Mouse (Mus musculus) cerebellum, adult 9-11 months (tissue): ENCODE measurements at regions not wholly inside any gene's neighbourhood (a gene's known extent, or its start where the extent isn't known, plus 50 kb on each side); places are given as distances from the start of the nearest gene placed in this dataset.
"Not testable (repeated sequence)": the region's sequence is repeated elsewhere in the genome, so short reads cannot be mapped to it uniquely, and the experiment has no call there.

Source experiments
- DNase-seq: peaks from one replicate; pipeline ENCODE4 v3.0.0; 2022

DNA sequence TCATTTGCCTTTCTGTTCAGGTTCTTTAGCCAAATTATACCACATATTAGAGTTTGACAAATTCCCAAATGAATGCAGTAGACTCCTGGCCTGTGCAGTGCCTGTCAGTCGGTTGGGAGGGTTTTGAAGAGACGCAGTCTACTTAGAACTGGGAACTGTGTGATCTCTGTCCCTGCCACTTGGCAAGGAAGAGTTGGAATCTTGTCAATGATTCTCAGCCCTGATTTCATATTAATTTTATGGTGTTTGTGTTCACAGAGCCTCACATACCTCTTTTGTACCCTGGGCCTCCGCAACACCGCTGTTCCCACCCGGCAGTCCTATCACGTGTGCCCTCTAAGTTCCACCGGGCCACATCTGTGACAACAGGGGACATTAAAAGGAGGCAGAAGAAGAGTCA lies 149.8 kb upstream of the Ddhd1 start:
- DNase-seq = no peak

DNA sequence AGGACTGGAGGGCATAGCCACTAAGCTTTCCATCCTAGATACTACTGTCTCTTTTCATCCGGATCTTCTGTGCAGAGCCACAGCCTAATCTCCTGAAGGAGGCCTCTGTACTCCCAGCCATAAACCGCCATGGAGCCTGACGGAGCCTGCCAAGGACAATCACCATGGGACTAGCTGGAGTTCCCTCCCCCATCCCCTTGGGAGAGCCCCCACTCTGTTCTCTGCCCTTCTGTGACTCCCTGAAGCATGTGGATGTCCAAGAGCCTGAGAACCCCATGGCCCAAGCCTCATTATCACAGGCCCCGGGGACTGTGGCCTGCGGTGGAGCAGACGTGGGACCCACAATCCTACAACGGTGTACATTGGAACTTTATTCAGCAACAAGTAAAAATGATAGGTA lies 151.5 kb upstream of the Ddhd1 start:
- no peak for DNase-seq

DNA sequence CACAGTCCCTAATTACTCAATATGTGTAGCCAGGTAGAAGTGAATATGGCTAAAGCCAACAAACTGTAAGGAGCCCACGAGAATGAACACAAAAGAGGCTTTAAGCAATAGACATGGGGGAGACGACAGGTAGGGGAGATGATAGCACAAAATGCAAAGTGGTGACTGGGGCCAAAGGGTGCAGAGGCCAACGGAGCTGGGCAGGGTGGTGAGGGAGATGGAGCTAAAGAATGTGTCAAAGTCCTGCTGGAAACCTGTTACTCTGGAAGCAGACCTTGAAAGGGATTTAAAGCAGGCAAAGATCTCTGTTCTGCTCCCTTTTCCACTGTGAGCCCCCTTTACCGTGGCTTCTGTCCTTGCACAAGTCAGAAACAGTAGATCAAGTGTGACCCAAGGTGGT lies 152.2 kb upstream of the Ddhd1 start:
- DNase-seq = no peak

DNA sequence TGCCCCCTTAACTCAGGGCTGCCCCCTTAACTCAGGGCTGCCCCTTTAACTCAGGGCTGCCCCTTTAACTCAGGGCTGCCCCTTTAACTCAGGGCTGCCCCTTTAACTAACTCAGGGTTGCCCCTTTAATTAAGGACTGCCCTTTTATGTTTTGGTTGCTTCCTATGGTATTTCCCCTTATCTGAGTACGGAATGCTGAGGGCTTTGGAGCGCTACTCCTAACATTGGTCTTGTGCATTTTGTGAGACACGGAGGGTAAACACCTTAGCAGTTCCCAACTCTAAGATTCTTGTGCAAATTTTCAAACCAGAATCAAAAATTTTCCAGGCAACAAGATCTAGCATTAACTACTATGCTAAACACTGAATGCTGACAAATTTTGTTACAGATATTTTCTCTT lies 152.7 kb upstream of the Ddhd1 start:
- no peak for DNase-seq

DNA sequence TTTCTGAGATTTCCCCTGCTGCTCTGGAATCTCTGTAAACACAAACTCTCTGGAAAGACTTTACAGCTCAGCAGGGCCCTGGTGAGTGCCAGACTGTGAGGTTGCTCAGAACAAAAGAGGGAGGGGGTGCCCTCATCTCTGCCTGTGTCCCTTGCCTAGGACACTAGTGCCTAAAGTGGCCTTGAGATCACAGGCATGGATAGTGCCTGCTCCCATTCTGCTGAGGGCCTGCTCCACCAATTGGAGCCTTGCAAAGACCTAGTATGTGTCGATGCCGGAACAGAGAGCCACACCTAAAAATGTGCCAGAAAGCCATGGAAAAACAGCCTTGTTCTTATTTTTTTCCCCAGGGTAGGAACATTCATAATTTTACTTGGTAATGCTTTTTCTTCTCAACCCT lies 157.7 kb upstream of the Ddhd1 start:
- DNase-seq = no peak

DNA sequence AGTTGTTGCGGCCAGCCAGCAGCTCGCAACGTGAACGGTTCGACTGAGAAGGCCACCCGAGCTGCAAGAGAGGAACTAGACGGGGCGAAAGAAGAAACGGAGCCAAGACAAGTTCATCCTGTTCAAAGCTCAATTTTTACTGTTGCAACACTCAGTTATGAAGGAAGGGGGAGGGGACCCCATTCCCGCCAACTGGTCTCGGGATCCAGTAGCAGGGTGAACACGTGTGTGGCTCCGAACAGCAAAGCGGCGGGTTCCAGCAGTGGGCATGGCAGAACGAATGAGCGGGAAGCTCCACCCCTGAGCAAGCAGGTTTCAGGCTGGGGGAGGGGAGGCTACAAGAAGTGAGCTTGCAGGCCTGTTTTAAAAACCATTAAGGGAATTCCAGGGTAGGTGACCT lies 158.7 kb upstream of the Ddhd1 start:
- DNase-seq = not testable (repeated sequence)

DNA sequence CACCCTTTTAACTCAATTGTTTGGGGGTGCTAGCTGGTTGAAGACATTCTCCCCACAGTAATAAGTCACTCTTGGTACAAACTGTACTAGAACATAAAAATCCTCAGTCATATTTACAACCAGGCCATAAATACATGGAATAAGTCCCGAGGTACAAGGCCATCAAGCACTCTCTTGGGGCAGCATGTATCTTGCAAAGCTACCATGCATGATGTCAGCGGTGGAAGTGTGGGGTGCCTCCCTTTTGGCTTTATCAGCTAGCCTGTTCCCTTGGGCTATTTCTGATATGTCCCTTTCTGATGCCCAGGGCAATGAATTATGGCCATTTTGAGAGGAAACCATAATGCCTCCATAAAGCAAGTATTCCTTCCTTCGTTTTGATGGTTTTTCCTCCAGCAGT lies 159.8 kb upstream of the Ddhd1 start:
- DNase-seq = no peak

DNA sequence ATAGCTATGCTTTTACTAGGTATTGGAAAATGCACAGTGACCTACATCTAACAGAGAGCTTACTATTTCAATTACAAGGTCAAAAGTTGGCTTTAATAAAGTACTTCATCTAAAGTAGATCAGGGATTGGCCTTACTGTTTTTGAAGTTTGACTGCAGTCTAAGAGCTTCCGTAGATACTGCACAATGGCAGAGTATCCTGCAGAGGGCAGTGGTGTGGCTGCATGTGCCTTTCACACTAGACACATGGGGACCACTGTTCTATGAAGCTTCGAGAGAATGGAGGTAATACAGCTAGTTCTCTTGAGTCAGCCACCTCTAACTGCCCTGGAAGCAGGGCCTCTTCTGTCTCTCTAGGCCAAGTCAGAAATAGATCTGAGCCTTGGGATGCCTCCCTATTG lies 166.7 kb upstream of the Ddhd1 start:
- no peak for DNase-seq

DNA sequence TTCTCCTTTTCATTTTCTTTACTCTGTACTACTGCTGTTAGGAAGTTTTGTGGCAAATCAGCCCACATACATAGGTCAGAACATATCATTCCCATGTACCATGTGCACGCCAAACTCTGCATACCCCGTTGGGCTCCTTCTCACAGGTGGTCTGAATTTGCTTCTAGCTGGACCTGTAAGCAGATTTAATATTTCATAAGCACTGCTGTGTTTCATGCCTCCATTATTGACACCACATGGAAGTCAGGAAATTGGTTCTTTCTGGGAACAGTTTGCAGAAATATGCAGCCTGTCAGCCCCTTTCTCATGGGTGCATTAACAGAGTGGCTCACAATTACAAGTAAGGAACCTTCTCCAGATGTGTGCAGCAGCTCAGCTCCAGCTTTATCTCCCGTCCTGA lies 168.1 kb upstream of the Ddhd1 start:
- no peak for DNase-seq

DNA sequence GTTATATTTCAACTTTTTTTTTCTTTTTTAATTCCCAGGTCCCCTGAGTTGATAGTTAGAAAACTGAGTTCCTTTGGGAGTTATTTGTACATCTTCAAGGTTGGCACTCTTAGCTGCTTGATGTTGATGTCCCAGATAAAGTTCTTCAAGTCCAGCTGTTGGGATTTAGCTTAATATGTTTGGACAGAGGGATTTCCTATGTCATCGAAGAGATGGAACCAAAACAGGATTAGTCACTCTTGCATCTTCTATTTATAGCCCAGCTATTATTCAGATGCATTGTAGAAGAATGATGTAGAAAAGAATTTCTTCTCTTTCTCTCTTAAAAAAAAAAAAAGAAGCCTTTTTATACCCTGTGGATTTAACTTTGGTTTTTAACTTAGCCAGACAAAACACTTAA lies 169.2 kb upstream of the Ddhd1 start:
- DNase-seq = no peak

DNA sequence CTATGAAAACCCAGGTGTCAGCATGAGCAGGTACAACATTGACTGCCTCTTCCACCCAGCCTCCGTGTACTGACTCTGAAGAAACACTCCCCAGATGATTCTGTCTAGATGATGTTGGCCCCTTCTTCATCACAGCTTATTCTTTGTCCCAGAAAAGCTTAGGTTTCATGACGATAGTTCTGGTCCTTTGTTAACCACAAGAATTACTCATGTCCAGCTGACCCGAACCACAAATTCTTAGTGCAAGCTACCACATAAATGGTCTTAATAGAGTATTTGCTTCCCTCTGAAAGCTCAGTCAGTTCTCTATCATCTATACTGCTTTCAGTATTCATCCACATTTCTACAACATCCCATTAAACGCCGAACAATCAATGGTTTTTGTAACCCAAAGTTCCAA lies 172.5 kb upstream of the Ddhd1 start:
- DNase-seq = no peak

DNA sequence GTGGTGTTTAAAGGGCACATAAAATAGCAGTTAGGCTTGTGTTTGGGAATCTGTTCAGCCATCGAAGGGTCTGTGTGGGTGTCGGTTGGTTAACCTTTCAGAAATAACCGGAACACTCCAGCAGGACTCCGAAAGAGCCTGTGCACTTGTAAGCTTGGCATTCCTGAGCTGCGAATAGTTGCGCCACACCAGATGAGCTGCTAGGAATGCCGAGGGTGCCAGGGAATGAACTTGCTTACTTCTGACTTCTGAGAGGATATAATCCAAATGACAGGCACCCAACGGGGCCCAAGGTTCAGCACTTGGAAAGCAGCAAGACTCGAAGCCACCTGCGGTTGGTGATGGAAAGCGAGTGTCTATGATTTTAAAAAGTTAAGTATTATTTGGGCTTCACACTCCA lies 179.1 kb upstream of the Ddhd1 start:
- DNase-seq = no peak

DNA sequence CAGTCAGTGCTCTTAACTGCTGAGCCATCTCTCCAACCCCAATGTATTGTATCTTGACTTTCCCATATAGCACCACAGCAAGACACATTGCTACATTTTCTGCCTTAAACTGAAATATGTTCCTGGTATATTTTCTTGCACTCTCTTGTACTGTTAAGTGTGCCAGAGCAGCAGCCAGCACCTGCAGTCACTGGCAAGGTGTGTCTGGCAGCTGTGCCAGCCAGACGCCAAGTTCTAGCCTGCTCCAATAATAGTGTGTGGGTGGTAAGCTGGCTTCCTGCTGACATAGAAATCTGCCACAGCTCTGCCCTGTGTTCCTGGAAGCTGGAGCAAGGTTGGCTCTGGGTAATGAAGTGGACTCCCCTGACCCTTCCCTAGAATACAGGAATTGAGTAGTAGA lies 185.9 kb upstream of the Ddhd1 start:
- DNase-seq = no peak

DNA sequence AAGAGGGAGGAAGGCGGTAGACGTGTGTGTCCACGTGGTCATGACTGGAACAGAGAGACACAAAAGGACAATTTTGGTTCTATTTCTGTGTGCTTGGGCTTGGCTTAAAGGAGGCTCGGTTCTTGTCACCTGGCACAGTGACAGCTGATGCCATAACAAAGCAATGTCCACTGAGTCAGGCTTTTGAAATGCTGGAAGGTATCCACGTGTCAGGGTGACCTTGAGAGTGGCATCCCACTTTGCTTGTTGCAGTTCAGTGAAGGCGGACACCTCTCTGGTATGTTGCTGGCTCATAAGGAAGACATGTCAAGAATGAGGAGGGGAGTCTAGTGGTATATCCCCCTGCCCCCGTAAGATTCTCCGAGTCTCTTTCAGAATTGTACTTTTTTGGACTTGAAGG lies 192.6 kb upstream of the Ddhd1 start:
- no peak for DNase-seq

DNA sequence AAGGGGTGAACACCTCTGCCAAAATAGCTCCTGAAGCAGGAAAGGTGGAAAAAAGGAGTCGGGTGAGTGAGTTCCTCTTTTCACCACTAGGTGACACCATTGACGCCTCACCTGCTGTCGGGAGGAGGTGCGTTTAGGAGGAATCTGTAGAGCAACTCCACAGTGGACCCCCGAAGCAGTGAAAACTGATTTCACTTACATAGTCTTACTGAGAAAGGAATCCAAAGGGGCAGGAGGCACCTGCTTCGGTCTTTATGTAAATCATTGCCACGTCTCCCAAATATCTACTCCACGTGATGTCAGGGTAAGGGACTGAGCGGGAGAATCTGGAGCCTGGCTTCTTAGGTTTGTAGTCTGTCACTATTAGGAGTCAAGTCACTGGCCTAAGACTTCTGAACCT lies 220.5 kb upstream of the Ddhd1 start:
- DNase-seq = peak; percentile 5

DNA sequence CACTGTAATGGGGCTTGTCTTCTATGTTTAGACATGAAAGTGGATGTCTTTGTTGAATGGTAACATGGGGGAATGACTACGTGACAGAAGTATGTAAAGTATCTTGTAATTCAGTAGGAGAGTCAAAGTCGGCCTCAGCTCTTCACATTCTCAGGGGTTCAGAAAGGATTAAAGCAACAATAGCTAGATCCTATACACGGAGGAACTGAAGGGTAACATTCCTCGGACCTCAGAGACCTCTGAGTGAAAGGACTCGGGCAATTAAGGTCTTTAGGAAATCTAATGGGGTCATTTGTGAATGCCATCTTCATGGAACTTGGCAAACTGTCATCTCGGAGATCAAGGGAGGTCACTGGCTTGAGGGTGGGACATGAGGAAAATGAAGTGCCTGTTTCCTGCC lies 262.8 kb upstream of the Ddhd1 start:
- DNase-seq = no peak

DNA sequence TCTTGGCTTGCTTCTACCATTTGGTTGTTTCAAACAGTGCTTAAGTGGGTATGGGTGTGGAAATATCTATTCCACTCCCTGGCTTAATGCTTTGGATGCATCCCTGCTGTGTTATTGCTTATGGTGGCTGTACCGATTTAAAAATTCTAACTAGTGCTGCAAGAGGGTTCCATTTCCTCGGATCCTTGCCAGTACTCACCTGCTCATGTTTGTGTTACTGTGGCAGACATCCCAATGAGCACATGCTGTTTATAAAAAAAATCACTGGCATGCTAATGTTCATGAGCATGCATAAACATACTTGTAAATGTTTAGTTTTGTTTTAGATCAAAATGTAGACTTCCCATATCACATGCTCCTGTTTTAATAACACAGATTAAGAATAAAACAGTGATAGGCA lies 285.6 kb upstream of the Ddhd1 start:
- DNase-seq = no peak

DNA sequence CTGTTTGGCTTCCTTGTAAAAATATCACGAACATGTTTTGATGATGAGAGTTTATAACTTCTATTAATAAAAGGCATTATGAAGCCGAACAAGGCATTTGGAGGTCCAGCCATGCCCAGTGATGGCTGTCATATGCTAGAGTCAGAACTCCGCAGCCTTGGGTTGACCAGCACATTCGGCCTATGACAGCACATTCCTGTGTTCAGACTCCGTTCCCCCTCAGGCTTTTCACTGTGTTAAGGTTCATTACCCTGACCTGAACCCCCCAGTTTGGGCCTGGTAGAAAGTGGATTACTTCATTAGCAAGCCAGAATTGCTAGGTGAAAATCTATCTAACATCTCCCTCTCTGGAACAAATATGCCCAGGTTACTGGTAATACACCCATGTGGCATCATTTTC lies 286.2 kb upstream of the Ddhd1 start:
- DNase-seq = no peak

DNA sequence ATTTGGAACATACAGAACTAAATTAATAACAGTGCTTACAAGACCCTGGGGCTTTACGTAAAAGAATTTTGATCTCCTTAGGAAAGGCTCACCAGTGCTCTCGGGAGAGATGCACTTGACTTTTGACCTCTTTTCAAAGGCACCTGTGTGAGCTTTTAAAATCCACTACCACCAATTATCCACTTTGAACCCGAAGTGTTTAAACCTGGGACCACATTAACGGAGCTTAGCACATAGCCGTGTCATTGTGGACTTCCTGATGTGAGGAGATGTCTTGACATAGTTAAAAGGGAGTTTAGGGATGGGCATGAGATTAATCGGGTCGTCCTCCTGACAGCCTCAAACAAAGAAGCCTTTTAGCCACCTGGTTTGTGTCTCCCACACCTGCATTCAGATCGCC lies 286.6 kb upstream of the Ddhd1 start:
- no peak for DNase-seq

DNA sequence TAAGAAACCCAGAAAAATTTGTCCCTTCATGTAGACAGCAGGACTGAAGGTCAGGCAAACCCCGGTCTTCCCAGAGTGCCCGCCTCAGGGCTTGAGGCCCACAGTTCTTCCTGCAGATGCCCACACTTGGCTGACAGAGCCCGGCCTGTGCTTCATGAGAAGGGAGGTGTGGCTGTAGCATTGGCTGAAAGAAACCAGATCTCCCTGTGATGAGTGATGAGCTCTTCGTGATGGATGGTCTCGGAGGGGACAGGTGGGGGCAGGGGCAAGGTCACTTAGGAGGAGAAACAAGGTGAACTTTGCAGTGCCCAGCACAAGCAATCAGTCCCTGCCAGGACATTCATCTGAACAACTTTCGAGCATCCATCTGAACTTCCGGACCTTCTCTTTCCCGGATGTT lies 298.7 kb upstream of the Ddhd1 start:
- no peak for DNase-seq

DNA sequence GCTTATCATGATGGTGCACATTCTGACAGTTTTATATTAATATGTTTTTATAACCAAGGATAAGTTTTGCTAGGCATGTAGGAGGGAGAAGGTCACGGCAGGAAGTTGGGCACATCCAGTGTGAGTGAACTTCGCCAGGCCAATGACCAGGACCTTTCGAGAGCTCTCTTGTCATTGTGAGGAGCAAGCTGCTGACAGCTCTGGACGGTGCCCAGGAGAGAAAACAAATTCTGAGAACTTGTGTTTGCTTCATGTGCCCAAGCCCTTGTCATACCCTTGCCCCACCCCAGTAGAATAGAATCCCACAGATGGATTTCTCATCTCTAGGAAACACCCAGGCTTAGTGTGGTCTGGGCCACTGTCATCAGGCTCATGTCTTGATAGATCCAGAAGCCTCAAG lies 304.5 kb upstream of the Ddhd1 start:
- no peak for DNase-seq

DNA sequence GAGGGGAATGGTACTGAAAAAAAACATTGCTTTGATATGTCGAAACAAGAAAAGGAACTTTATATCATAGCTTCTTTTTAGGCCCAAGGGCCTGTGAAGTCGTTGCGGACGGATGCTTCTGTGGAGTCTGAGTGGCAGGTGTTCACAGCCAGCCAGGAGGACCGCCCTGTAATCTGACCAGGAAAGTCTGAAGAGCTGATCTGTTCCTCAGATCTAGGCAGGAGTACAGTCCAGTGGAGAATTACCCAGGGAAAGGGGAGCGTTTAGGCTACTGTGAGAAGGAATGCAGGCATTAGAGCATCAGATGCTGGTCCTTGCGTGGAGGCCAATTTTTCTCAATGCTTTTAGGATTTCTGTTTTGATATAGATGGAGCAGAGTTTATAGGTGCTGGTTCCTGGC lies 306.1 kb upstream of the Ddhd1 start:
- DNase-seq = no peak

DNA sequence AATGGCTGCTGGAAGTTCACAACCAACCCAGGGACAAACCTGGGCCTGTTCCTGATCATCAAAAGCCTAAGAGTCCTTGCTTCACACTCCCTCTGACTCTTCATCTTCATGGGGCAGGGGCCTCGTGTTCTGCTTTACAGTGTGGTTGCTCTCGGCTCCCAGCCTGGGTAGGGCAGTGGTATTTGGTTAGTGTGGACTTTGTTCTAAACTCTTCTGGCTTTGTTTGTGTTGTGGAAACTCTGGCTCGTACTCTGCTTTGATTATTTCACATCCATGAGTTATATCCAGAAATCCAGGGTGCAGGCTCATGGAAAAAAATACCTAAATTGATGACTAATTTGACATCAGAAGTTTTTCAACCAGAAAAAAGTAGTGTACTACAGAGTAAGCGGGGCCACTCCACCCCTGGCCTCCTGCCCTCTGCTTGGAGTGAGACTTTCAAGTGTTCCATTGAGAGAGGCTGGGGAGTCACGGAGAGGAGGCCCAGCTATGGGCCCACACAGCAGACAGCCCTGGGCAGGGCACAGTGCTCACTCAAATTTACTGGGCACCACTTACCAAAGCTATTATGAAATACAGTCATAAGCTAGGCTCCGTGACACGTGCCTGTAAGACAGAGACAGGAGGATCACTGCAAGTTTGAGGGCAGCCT lies 325.4 kb upstream of the Ddhd1 start:
- DNase-seq = no peak

DNA sequence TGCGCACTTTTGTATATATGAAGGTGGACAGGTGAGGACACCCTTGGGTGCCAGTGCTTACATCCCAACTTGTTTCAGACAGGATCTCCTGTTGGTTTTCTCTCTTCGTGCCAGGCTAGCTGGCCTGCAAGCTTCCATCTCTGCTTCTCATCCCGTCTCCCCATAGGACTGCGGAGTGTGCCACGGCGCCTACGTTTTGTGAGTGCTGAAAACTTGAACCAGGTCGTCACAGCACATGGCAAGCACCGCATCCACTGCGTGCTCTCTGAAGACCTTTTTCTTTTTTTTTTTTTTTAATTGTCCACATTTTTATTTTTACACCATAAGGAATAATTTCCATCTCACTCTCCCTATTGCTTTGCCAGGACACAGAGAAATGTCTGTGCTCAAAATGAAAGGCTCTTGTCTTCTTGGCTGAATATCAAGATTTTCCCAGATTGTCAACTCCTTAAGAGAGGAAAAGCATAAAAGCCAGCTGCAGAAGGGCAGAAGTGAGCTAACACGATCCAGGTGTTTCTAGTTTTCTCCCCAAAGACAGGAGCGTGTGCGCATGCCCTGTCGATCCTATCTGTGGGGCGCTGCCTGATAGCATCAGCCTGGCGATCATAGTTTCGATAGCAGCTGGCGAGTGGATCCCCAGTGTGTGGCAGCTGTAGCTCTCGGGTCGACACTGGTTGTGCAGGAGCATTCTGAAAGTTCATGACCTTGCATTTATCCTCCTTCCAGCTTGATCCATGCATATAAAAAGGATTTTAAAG lies 326.4 kb upstream of the Ddhd1 start:
- DNase-seq = no peak
